Mouse (Mus musculus) layer of hippocampus, postnatal 14 days (tissue): Measurements from ENCODE around the gene Raph1. TPM values are rescaled to one million over a fixed set of nuclear protein-coding genes. Genes with fewer than 3 reads are reported as not detected.
A peak's percentile ranks its signal among the peaks of the same experiment; 100 is the strongest.

Source experiments
- DNase-seq, 2 experiments: peaks; one replicate each; pipeline ENCODE4 v3.0.0; 2021 to 2022; ENCODE audit warnings: low spot score in 2 of 2, mixed read lengths in 1 of 2
- total RNA-seq, 2 experiments: library from RNA; stranded (reverse); gene quantifications; 2 replicates each; pipeline ENCODE4 v1.2.3; 2021

The Raph1 gene
- total RNA-seq, 2 experiments from 2014 or later, result 80.2 to 82.9 TPM

- DNase-seq, result peak; percentile 34 to 66
Measured at GRCm38 (mm10) chr1:60565931-60566630, 823 bp downstream of the Raph1 start.

GRCm38 (mm10) chr1:60565270-60565920 lies 1.5 kb downstream of the Raph1 start:
- peak in 1 of 2 experiments; percentile 11 for DNase-seq

- no peak for DNase-seq
Measured at GRCm38 (mm10) chr1:60564691-60565090, 2.2 kb downstream of the Raph1 start.

GRCm38 (mm10) chr1:60563021-60563420 lies 3.9 kb downstream of the Raph1 start:
- DNase-seq, result no peak

GRCm38 (mm10) chr1:60543681-60544080 lies 23.2 kb downstream of the Raph1 start:
- DNase-seq, result no peak

- DNase-seq, result no peak
Measured at GRCm38 (mm10) chr1:60539272-60539671, 27.6 kb downstream of the Raph1 start.

- peak in 1 of 2 experiments; percentile 25 for DNase-seq
Measured at GRCm38 (mm10) chr1:60534932-60535331, 32.0 kb downstream of the Raph1 start.

- no peak for DNase-seq
Measured at GRCm38 (mm10) chr1:60530636-60531035, 36.3 kb downstream of the Raph1 start.

- no peak for DNase-seq
Measured at GRCm38 (mm10) chr1:60530107-60530506, 36.8 kb downstream of the Raph1 start.

- DNase-seq, result no peak
Measured at GRCm38 (mm10) chr1:60510584-60510983, 56.3 kb downstream of the Raph1 start.

- no peak for DNase-seq
Measured at GRCm38 (mm10) chr1:60503456-60503855, 63.4 kb downstream of the Raph1 start.

GRCm38 (mm10) chr1:60493421-60493820 lies 73.5 kb downstream of the Raph1 start:
- DNase-seq, result no peak

- DNase-seq, result no peak
Measured at GRCm38 (mm10) chr1:60492404-60492803, 74.5 kb downstream of the Raph1 start.

- no peak for DNase-seq
Measured at GRCm38 (mm10) chr1:60490510-60490909, 76.4 kb downstream of the Raph1 start.

GRCm38 (mm10) chr1:60489660-60490059 lies 77.2 kb downstream of the Raph1 start:
- DNase-seq, result no peak

GRCm38 (mm10) chr1:60488635-60489034 lies 78.3 kb downstream of the Raph1 start:
- DNase-seq, result no peak

- no peak for DNase-seq
Measured at GRCm38 (mm10) chr1:60485649-60486048, 81.3 kb downstream of the Raph1 start.

GRCm38 (mm10) chr1:60482881-60483280 lies 84.0 kb downstream of the Raph1 start:
- DNase-seq, result no peak

GRCm38 (mm10) chr1:60481561-60481960 lies 85.3 kb downstream of the Raph1 start:
- no peak for DNase-seq

GRCm38 (mm10) chr1:60470541-60470940 lies 96.4 kb downstream of the Raph1 start:
- DNase-seq, result no peak

GRCm38 (mm10) chr1:60469491-60469890 lies 97.4 kb downstream of the Raph1 start:
- no peak for DNase-seq

- DNase-seq, result no peak
Measured at GRCm38 (mm10) chr1:60460623-60461022, 106.3 kb downstream of the Raph1 start.

- no peak for DNase-seq
Measured at GRCm38 (mm10) chr1:60449896-60450295, 117.0 kb downstream of the Raph1 start.
